Mouse (Mus musculus) layer of hippocampus, adult 18-20 months (tissue): ENCODE data around the gene Gmpr2. TPM values are rescaled to one million over a fixed set of nuclear protein-coding genes. Genes with fewer than 3 reads are reported as not detected.

Experiments
- DNase-seq, 2 experiments: peaks; one replicate each; pipeline ENCODE4 v3.0.0; 2022; ENCODE audit warnings: low spot score in 2 of 2
- total RNA-seq, 2 experiments: library from RNA; stranded (reverse); gene quantifications; 2 replicates each; pipeline ENCODE4 v1.2.3; 2021

Gmpr2 gene
- total RNA-seq, 2 experiments from 2014 or later, result 23.3 to 26.4 TPM

GRCm38 (mm10) chr14:55723433-55723832, 51.7 kb downstream of the Gmpr2 start:
- no peak for DNase-seq

- no peak for DNase-seq
These were observed 52.7 kb downstream of the Gmpr2 start for GRCm38 (mm10) chr14:55724411-55724871.

- DNase-seq, result no peak
These were observed 54.5 kb downstream of the Gmpr2 start for GRCm38 (mm10) chr14:55726261-55726660.

- no peak for DNase-seq
These were observed 56.3 kb downstream of the Gmpr2 start for GRCm38 (mm10) chr14:55727889-55728685.

Other genes starting within 250 kb of the Gmpr2 start
- gene Dhrs4, start 193.2 kb upstream of the Gmpr2 start, total RNA-seq, result 10 to 100 TPM; 20.2 to 22.1 TPM
- gene Carmil3, start 181.3 kb upstream of the Gmpr2 start, total RNA-seq, result 10 to 100 TPM; 46.8 to 50.8 TPM
- 100 to 1,000 TPM; 653 to 657 TPM for gene Cpne6, start 161.5 kb upstream of the Gmpr2 start, total RNA-seq
- gene Nrl, start 147.0 kb upstream of the Gmpr2 start, total RNA-seq, result 1 to 10 TPM; 1.7 to 2.2 TPM
- gene Pck2, start 131.7 kb upstream of the Gmpr2 start, total RNA-seq, result 10 to 100 TPM; 50.9 to 54.2 TPM
- gene Dcaf11, start 111.9 kb upstream of the Gmpr2 start, total RNA-seq, result 10 to 100 TPM; 72.2 to 83.8 TPM
- 1 to 10 TPM in 1 of 2 experiments, under 1 TPM in 1; 0.79 to 1.6 TPM for gene A730061H03Rik, start 111.5 kb upstream of the Gmpr2 start, total RNA-seq
- not detected for gene Fitm1, start 96.3 kb upstream of the Gmpr2 start, total RNA-seq
- gene Psme1, start 93.8 kb upstream of the Gmpr2 start, total RNA-seq, result 10 to 100 TPM; 54.0 to 56.6 TPM
- 10 to 100 TPM; 43.3 to 49.5 TPM for gene Emc9, start 86.6 kb upstream of the Gmpr2 start, total RNA-seq
- 10 to 100 TPM; 53.7 to 57.4 TPM for gene Psme2, start 80.8 kb upstream of the Gmpr2 start, total RNA-seq
- gene Rnf31, start 80.2 kb upstream of the Gmpr2 start, total RNA-seq, result 10 to 100 TPM; 38.0 to 43.0 TPM
- gene Irf9, start 68.4 kb upstream of the Gmpr2 start, total RNA-seq, result 10 to 100 TPM; 10.9 to 13.3 TPM
- 1 to 10 TPM; 1.4 to 1.8 TPM for gene Rec8, start 53.9 kb upstream of the Gmpr2 start, total RNA-seq
- gene Ipo4, start 36.0 kb upstream of the Gmpr2 start, total RNA-seq, result 100 to 1,000 TPM; 119 to 128 TPM
- 1 to 10 TPM; 2.7 to 3.8 TPM for gene Gm49378, start 34.0 kb upstream of the Gmpr2 start, total RNA-seq
- 10 to 100 TPM; 39.6 to 40.8 TPM for gene Tm9sf1, start 28.1 kb upstream of the Gmpr2 start, total RNA-seq
- gene Tssk4, start 21.8 kb upstream of the Gmpr2 start, total RNA-seq, result 1 to 10 TPM in 1 of 2 experiments, under 1 TPM in 1; 0.79 to 1.2 TPM
- 10 to 100 TPM; 45.5 to 52.3 TPM for gene Mdp1, start 11.4 kb upstream of the Gmpr2 start, total RNA-seq
- 100 to 1,000 TPM; 294 to 304 TPM for gene Nedd8, start 183 bp downstream of the Gmpr2 start, total RNA-seq
- 10 to 100 TPM; 12.3 to 15.2 TPM for gene Tinf2, start 9.9 kb downstream of the Gmpr2 start, total RNA-seq
- gene Tgm1, start 42.0 kb downstream of the Gmpr2 start, total RNA-seq, result not detected
- 10 to 100 TPM; 43.7 to 45.7 TPM for gene Rabggta, start 50.3 kb downstream of the Gmpr2 start, total RNA-seq
- gene Dhrs1, start 73.7 kb downstream of the Gmpr2 start, total RNA-seq, result 10 to 100 TPM; 83.2 to 98.7 TPM
- gene Nop9, start 73.8 kb downstream of the Gmpr2 start, total RNA-seq, result 10 to 100 TPM; 11.7 to 14.5 TPM
- gene Cideb, start 86.5 kb downstream of the Gmpr2 start, total RNA-seq, result 1 to 10 TPM; 1.7 to 2.2 TPM
- under 1 TPM; 0.12 to 0.13 TPM for gene Ltb4r2, start 89.5 kb downstream of the Gmpr2 start, total RNA-seq
- under 1 TPM in 1 of 2 experiments, not detected in 1; 0.45 TPM for gene Ltb4r1, start 94.0 kb downstream of the Gmpr2 start, total RNA-seq
- gene Adcy4, start 112.2 kb downstream of the Gmpr2 start, total RNA-seq, result 1 to 10 TPM; 3.1 to 4.4 TPM
- 1 to 10 TPM in 1 of 2 experiments, under 1 TPM in 1; 0.52 to 1.1 TPM for gene Ripk3, start 116.9 kb downstream of the Gmpr2 start, total RNA-seq
- 1 to 10 TPM; 1.4 to 2.3 TPM for gene Nfatc4, start 151.2 kb downstream of the Gmpr2 start, total RNA-seq
- gene Nynrin, start 182.1 kb downstream of the Gmpr2 start, total RNA-seq, result 1 to 10 TPM; 7.0 to 8.0 TPM
- under 1 TPM; 0.15 to 0.64 TPM for gene Cbln3, start 212.5 kb downstream of the Gmpr2 start, total RNA-seq
- gene Khnyn, start 213.0 kb downstream of the Gmpr2 start, total RNA-seq, result 10 to 100 TPM; 11.4 to 12.2 TPM
- gene Sdr39u1, start 228.4 kb downstream of the Gmpr2 start, total RNA-seq, result 10 to 100 TPM; 71.8 to 74.1 TPM